Mouse (Mus musculus) midbrain, embryonic 15.5 days (tissue): ENCODE results near the gene Tcf15. TPM values are rescaled to one million over a fixed set of nuclear protein-coding genes. Genes with fewer than 3 reads are reported as not detected.

Experiments used
- ATAC-seq: fragments of 200-750 bp; cut with Nextera tagmentation; replicated peaks from 2 replicates; pipeline ENCODE4 v1.8.0; 2017; ENCODE audit warnings: moderate TSS enrichment
- H3K27ac ChIP-seq: fragments of 300-500 bp; sonication (generic); 2 replicates; pipeline ENCODE4 v1.5.1; 2015; ENCODE audit warnings: mild to moderate bottlenecking, inconsistent platforms
- H3K27me3 ChIP-seq: fragments of 300-500 bp; sonication (generic); replicated peaks from 2 replicates; pipeline ENCODE4 v1.6.1; 2015; ENCODE audit warnings: inconsistent platforms
- H3K36me3 ChIP-seq: fragments of 300-500 bp; sonication (generic); replicated peaks from 2 replicates; pipeline ENCODE4 v1.6.1; 2015; ENCODE audit warnings: inconsistent platforms
- H3K4me1 ChIP-seq: fragments of 300-500 bp; sonication (generic); 2 replicates; pipeline ENCODE4 v1.6.1; 2015; ENCODE audit warnings: inconsistent platforms
- H3K4me2 ChIP-seq: fragments of 300-500 bp; sonication (generic); 2 replicates; pipeline ENCODE4 v1.6.1; 2015; ENCODE audit warnings: inconsistent platforms, mild to moderate bottlenecking, moderate library complexity
- H3K4me3 ChIP-seq: fragments of 300-500 bp; sonication (generic); 2 replicates; pipeline ENCODE4 v1.5.1; 2015; ENCODE audit warnings: mild to moderate bottlenecking, inconsistent platforms
- H3K9ac ChIP-seq: fragments of 300-500 bp; sonication (generic); 2 replicates; pipeline ENCODE4 v1.6.1; 2015; ENCODE audit warnings: mild to moderate bottlenecking, inconsistent platforms
- H3K9me3 ChIP-seq: fragments of 300-500 bp; sonication (generic); 2 replicates; pipeline ENCODE4 v1.6.1; 2016; ENCODE audit warnings: inconsistent platforms
- WGBS: fragments of 180-500 bp; shearing (Covaris S2); methylation state at CpG from one replicate; pipeline ENCODE4 v1.1.7; 2015; ENCODE audit warnings: mixed read lengths; 5-methylcytosine and 5-hydroxymethylcytosine counted together
- polyA plus RNA-seq: library from polyadenylated mRNA; unstranded; fragments of >200 nt; fragmentation: Nextera tagmentation; extraction: Ambion mirVana; gene quantifications from 2 replicates; pipeline ENCODE4 v1.2.1, GENCODE M21; 2015

The Tcf15 gene
- polyA plus RNA-seq, 1 experiment from 2014 or later, result 1.1 TPM

DNA sequence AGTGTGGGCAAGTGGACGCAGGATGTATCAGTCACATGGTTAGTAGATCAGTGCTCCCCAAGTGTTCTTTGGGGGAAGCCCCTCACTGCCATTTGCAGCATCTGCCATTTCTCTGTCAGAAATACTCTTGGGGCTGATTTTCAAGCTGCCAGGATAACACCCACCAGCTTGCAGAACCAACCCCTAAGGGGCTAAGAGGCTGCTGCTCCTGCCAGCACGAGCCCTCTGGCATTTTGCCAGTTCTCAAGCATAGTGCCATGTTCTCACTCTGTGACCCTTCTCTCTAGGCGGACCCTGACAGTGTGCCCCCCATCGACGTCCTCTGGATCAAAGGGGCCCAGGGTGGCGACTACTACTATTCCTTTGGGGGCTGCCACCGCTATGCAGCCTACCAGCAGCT, 34.7 kb upstream of the Tcf15 start:
- ATAC-seq, result no peak
- 64% methylated on average over 7 of the region's 7 CpGs for WGBS
- H3K4me1 ChIP-seq, result peaks cover 18% of the 10 kb centered on the region
- H3K4me2 ChIP-seq, result no peak overlapping the region
- H3K9ac ChIP-seq, result no peak overlapping the region
- no peaks in the 10 kb centered on the region for H3K9me3 ChIP-seq
- H3K27ac ChIP-seq, result no peak overlapping the region
- no peaks in the 10 kb centered on the region for H3K36me3 ChIP-seq
- H3K27me3 ChIP-seq, result no peaks in the 10 kb centered on the region
- no peak overlapping the region for H3K4me3 ChIP-seq

- no peaks in the 10 kb centered on the region for H3K27me3 ChIP-seq
- H3K4me1 ChIP-seq, result peaks cover 20% of the 10 kb centered on the region
- 87% methylated on average over 5 of the region's 5 CpGs for WGBS
- H3K9me3 ChIP-seq, result no peaks in the 10 kb centered on the region
- no peaks in the 10 kb centered on the region for H3K36me3 ChIP-seq
- no peak overlapping the region for H3K4me3 ChIP-seq
- no peak overlapping the region for H3K9ac ChIP-seq
- ATAC-seq, result no peak
- no peak overlapping the region for H3K27ac ChIP-seq
- H3K4me2 ChIP-seq, result no peak overlapping the region
These were observed 34.0 kb upstream of the Tcf15 start for GRCm38 (mm10) chr2:152109386-152109785.

GRCm38 (mm10) chr2:152111311-152111710, 32.0 kb upstream of the Tcf15 start:
- Histone ChIP-seq H3K4me3 (no peak overlapping the region), H3K9ac (no peak overlapping the region), H3K27ac (no peak overlapping the region), H3K4me2 (no peak overlapping the region), H3K4me1 (peaks cover 16% of the 10 kb centered on the region), H3K27me3 (no peaks in the 10 kb centered on the region), H3K9me3 (no peaks in the 10 kb centered on the region), H3K36me3 (no peaks in the 10 kb centered on the region)
- no peak for ATAC-seq
- WGBS, result 61% methylated on average over 2 of the region's 2 CpGs

- Histone ChIP-seq H3K9me3 (no peaks in the 10 kb centered on the region), H3K9ac (no peak overlapping the region), H3K27ac (no peak overlapping the region), H3K36me3 (no peaks in the 10 kb centered on the region), H3K4me1 (peaks cover 11% of the 10 kb centered on the region), H3K27me3 (no peaks in the 10 kb centered on the region), H3K4me3 (no peak overlapping the region), H3K4me2 (no peak overlapping the region)
- peak; percentile 81 for ATAC-seq
- 7% methylated on average over 7 of the region's 7 CpGs for whole genome bisulfite sequencing
These were observed 31.4 kb upstream of the Tcf15 start for GRCm38 (mm10) chr2:152111920-152112319.

DNA sequence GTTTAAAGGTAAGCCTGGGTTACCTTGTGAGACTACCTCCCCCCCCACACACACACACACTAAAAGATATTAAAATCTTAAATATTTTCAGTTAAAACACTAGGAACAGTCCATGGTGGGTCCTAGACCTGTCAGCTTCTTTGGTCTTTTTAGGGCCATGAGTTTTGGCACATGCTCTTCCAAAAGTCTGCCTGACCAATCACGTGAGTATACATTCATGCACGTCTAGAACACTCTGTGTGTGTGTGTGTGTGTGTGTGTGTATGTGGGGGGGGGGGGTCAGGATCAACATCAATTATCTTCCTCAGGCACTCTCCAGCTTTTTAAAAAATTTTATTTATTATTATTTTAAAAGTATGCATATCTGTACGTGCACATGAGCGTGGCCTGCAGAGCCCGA, 30.9 kb upstream of the Tcf15 start:
- Histone ChIP-seq H3K36me3 (no peaks in the 10 kb centered on the region), H3K9ac (no peak overlapping the region), H3K4me1 (peaks cover 11% of the 10 kb centered on the region), H3K4me2 (no peak overlapping the region), H3K27ac (no peak overlapping the region), H3K4me3 (no peak overlapping the region), H3K27me3 (no peaks in the 10 kb centered on the region), H3K9me3 (no peaks in the 10 kb centered on the region)
- WGBS, result 73% methylated on average over 5 of the region's 5 CpGs
- ATAC-seq, result no peak

GRCm38 (mm10) chr2:152112970-152113369, 30.4 kb upstream of the Tcf15 start:
- no peaks in the 10 kb centered on the region for H3K27me3 ChIP-seq
- no peak overlapping the region for H3K4me3 ChIP-seq
- no peak overlapping the region for H3K9ac ChIP-seq
- H3K27ac ChIP-seq, result no peak overlapping the region
- no peaks in the 10 kb centered on the region for H3K36me3 ChIP-seq
- no peak overlapping the region for H3K4me2 ChIP-seq
- no peak for ATAC-seq
- peaks cover 11% of the 10 kb centered on the region for H3K4me1 ChIP-seq
- H3K9me3 ChIP-seq, result no peaks in the 10 kb centered on the region
- WGBS, result 68% methylated on average over 10 of the region's 10 CpGs

DNA sequence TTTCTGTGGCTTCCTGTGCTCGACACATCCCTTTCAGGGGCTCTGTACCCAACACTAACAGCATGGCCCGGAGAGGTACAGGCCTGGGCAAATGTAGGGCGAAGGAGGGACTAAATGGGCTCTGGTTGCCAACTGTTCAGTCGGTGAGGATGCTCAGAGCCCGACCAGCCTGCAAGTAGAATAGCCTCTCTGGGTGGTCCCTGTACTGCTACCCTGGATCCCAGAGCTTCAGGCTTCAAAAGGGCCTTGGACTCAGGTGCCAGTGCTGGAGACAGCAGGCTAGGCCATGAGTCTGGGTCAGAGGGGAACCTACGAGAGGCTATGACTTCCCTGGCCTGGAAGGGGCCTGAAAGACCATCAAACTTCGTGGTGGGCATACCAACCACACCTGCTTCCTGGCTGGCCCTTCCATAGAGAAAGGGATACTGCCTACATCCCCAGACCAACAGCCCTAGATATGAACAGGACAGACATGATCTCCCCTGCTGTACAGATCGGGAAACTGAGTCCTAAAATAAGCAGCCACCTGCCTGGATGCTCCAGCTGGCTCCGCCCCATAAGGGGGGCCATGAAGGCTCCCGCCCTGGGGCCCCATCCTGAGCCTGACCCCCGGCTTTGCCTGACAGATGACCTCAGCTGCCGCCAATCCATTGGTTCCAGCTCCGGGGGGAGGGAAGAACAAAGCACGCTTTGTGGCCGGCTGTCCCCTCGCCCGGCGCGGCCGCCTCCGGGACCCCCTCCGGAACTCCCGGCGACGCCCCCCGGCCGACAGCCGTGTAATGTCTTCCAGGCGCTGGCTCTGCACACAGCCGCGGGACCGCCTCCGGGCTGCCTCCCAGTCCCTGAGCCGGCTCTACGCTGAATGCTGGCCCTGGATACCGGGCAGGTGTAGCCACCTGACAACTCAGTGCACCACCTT, 29.0 kb upstream of the Tcf15 start:
- 12% methylated on average over 36 of the region's 36 CpGs for WGBS

DNA sequence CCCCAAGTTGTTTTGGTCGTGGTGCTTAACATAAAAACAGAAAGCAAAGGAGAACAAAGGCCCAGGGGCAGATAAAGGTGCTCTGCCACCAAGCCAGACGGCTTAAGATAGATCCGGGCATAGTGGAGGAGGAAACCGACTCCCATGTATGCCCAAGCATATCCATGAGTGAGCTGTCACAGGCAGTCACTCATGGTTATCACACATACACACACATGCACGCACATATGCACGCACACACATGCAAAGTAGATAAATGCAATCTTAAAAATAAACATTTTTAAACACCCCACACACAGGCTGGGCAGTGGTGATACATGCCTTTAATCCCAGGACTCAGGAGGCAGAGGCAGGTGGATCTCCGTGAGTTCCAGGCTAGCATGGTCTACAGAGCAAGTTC, 25.7 kb upstream of the Tcf15 start:
- Histone ChIP-seq H3K4me1 (peaks cover 11% of the 10 kb centered on the region), H3K36me3 (no peaks in the 10 kb centered on the region), H3K27ac (no peak overlapping the region), H3K9me3 (no peaks in the 10 kb centered on the region), H3K4me2 (no peak overlapping the region), H3K9ac (no peak overlapping the region), H3K27me3 (no peaks in the 10 kb centered on the region), H3K4me3 (no peak overlapping the region)
- 87% methylated on average over 7 of the region's 7 CpGs for WGBS
- no peak for ATAC-seq

More for the DNA sequence above, 29.0 kb upstream of the Tcf15 start:
- peak overlapping the region; percentile 69 for H3K4me2 ChIP-seq
- H3K27ac ChIP-seq, result no peak overlapping the region
- no peaks in the 10 kb centered on the region for H3K9me3 ChIP-seq
- H3K9ac ChIP-seq, result peak overlapping the region; percentile 34
- no peaks in the 10 kb centered on the region for H3K36me3 ChIP-seq
- ATAC-seq, result peak; percentile 53
- peak overlapping the region; percentile 34 for H3K4me3 ChIP-seq
- no peaks in the 10 kb centered on the region for H3K27me3 ChIP-seq
- H3K4me1 ChIP-seq, result peaks cover 11% of the 10 kb centered on the region

DNA sequence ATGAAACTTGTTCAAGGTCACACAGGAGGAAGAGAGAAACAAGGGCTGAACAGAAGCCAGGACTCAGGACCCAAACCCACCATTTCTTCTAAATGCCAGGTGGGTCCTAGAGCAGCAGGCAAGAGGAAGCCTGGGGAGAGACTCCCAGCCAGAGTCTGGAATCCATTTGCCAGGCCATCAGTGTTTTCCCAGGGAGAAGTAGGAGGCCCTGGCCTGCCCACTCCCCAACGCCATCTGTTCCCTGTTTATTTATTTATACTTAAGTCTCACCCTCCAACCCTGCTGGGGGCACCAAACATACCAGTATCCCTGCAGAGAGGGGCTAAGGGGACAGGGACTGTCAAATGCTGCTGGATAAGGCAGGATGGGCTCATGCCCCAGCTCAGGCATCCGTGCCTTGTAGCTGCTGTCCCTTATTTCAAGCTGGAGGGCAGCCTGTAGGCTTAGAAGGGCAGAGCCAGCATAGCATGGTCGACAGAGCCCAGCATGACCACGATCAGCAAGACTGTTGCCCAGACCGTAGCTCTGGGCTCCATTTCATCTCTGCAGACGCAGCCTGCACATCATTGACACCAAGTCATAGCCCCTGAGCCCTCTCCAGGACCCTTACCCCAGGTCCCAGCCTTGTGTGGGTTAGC, 24.0 kb upstream of the Tcf15 start:
- H3K4me2 ChIP-seq, result no peak overlapping the region
- H3K27me3 ChIP-seq, result no peaks in the 10 kb centered on the region
- H3K27ac ChIP-seq, result no peak overlapping the region
- no peak overlapping the region for H3K4me3 ChIP-seq
- 45% methylated on average over 6 of the region's 6 CpGs for WGBS
- no peaks in the 10 kb centered on the region for H3K36me3 ChIP-seq
- no peaks in the 10 kb centered on the region for H3K9me3 ChIP-seq
- ATAC-seq, result no peak
- H3K9ac ChIP-seq, result no peak overlapping the region
- H3K4me1 ChIP-seq, result peaks cover 9% of the 10 kb centered on the region

GRCm38 (mm10) chr2:152122896-152123295, 20.5 kb upstream of the Tcf15 start:
- no peak for ATAC-seq
- no peak overlapping the region for H3K27ac ChIP-seq
- H3K27me3 ChIP-seq, result no peaks in the 10 kb centered on the region
- no peaks in the 10 kb centered on the region for H3K4me1 ChIP-seq
- H3K9me3 ChIP-seq, result no peaks in the 10 kb centered on the region
- no peak overlapping the region for H3K4me2 ChIP-seq
- WGBS, result 78% methylated on average over 9 of the region's 9 CpGs
- H3K9ac ChIP-seq, result no peak overlapping the region
- H3K4me3 ChIP-seq, result no peak overlapping the region
- no peaks in the 10 kb centered on the region for H3K36me3 ChIP-seq

DNA sequence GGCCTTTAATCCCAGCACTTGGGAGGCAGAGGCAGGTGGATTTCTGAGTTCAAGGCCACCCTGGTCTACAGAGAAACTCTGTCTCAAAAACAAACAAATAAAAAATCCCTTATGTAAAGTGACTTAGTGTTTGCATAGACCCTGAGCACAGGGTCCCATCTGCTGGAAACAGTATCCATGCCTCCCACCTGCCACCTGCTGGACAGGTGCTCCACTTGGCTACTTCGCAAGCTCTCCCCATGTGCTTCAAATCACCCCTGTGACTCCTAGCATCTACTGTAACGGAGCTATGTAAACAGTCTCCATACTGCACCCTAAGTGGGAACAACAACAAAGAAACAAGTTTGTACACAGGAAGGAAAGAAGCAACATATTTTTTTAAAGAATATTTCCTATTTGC, 14.8 kb upstream of the Tcf15 start:
- H3K4me3 ChIP-seq, result no peak overlapping the region
- no peaks in the 10 kb centered on the region for H3K27me3 ChIP-seq
- no peak overlapping the region for H3K27ac ChIP-seq
- no peak overlapping the region for H3K9ac ChIP-seq
- no peak overlapping the region for H3K4me2 ChIP-seq
- 74% methylated on average over 2 of the region's 2 CpGs for WGBS
- no peaks in the 10 kb centered on the region for H3K36me3 ChIP-seq
- no peaks in the 10 kb centered on the region for H3K9me3 ChIP-seq
- ATAC-seq, result no peak
- H3K4me1 ChIP-seq, result no peaks in the 10 kb centered on the region

DNA sequence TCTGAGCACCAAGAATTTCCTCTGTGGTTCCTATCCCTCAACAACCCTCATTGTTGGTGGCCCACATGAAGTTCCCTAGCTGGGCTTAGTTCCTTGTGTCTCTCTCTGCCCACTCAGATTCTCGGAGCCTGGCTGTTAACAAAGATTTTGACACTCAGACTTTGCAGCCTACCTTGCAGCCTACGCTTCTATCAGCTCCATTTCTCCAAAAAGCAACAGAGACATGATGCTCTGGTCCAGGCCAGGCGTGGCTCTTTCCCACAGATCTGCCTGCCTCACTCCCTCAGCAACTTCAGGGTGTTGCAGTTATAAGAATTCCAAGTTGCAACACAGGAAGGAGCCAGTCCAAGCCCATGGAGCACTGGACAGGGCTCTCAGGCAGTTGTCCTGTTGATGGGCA, 13.6 kb upstream of the Tcf15 start:
- no peak overlapping the region for H3K9ac ChIP-seq
- no peak overlapping the region for H3K4me3 ChIP-seq
- H3K4me2 ChIP-seq, result no peak overlapping the region
- ATAC-seq, result no peak
- no peaks in the 10 kb centered on the region for H3K27me3 ChIP-seq
- no peaks in the 10 kb centered on the region for H3K4me1 ChIP-seq
- H3K27ac ChIP-seq, result no peak overlapping the region
- 76% methylated on average over 3 of the region's 3 CpGs for WGBS
- no peaks in the 10 kb centered on the region for H3K9me3 ChIP-seq
- no peaks in the 10 kb centered on the region for H3K36me3 ChIP-seq

DNA sequence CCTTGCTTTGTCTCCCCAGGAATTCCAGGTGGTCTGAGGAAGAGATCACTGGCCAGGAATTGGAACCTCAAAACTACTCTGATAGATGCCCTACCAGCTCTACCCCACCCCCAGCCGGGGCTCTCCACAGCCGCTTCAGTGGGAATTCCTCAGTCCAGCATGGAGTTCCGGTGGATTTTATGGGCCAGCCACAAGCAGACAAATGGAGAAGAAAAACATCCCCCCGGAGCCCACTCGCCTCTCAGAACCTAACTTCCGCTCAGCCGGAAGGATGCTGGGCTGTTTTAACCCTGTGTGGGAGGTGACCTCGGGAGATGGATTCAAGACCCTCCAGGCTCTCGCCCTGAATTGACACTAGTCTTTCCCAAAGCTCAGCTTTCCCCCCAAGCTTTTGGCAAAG, 11.3 kb upstream of the Tcf15 start:
- no peak overlapping the region for H3K27ac ChIP-seq
- no peaks in the 10 kb centered on the region for H3K27me3 ChIP-seq
- H3K4me3 ChIP-seq, result no peak overlapping the region
- no peaks in the 10 kb centered on the region for H3K9me3 ChIP-seq
- no peaks in the 10 kb centered on the region for H3K36me3 ChIP-seq
- no peak overlapping the region for H3K4me2 ChIP-seq
- no peaks in the 10 kb centered on the region for H3K4me1 ChIP-seq
- 69% methylated on average over 9 of the region's 9 CpGs for WGBS
- H3K9ac ChIP-seq, result no peak overlapping the region
- ATAC-seq, result no peak
